32 mouse cellular contexts compared by ENCODE assay signal in genomic region chr14:51144451-51144850, GRCm38 (mm10). TPM values are rescaled to one million over a fixed set of nuclear protein-coding genes. Genes with fewer than 3 reads are reported as not detected.
DNase-seq lines count a peak whose midpoint lies in the region; ATAC-seq lines count a peak whose summit lies in the region.
"Had no signal": no experiment of that assay in that cellular context is flagged by ENCODE, and none has a peak within 500 bp of the region (broad histone marks: within the 10 kb centered on the region; RNA-seq: fewer than 3 reads in every experiment).

No protein-coding gene starts in this region.

- peak overlapping the region; percentile 52 for H3K27ac ChIP-seq in liver, embryonic 11.5 days (ENCODE audit: low read depth, low read length)
- H3K27ac ChIP-seq in liver, embryonic 16.5 days (ENCODE audit: low read length), result peak overlapping the region; percentile 93
- H3K27ac ChIP-seq in midbrain, embryonic 10.5 days (replicated peaks), result no peak overlapping the region
- H3K27ac ChIP-seq: forebrain, embryonic 13.5 days; heart, embryonic 10.5 days; heart, embryonic 13.5 days; hindbrain, embryonic 14.5 days; hindbrain, postnatal 0 days had no signal

- peaks cover 4% of the 10 kb centered on the region; the same call in 1 of the 2 replicates for H3K36me3 ChIP-seq in erythroblast, embryonic 14.5 days (ENCODE audit: control insufficient read depth)
- H3K36me3 ChIP-seq in liver, embryonic 11.5 days (ENCODE audit: control insufficient read depth, insufficient read depth, low read length), result no peaks in the 10 kb centered on the region
- H3K36me3 ChIP-seq in liver, embryonic 16.5 days (ENCODE audit: control insufficient read depth, insufficient read depth), result no peaks in the 10 kb centered on the region
- H3K36me3 ChIP-seq in midbrain, embryonic 10.5 days, result no peaks in the 10 kb centered on the region
- H3K36me3 ChIP-seq: G1E; heart, embryonic 10.5 days; heart, embryonic 13.5 days had no signal

- H3K4me2 ChIP-seq in liver, embryonic 11.5 days, result no peak overlapping the region
- no peak overlapping the region for H3K4me2 ChIP-seq in liver, embryonic 16.5 days (ENCODE audit: low read depth, low read length)
- H3K4me2 ChIP-seq: forebrain, embryonic 13.5 days; heart, embryonic 13.5 days; hindbrain, embryonic 14.5 days had no signal

- no peak for DNase-seq in liver, embryonic 11.5 days (ENCODE audit: low spot score)
- no peak for DNase-seq in liver
- no peak for DNase-seq in midbrain, embryonic 10.5 days (ENCODE audit: low spot score)
- DNase-seq in B cell, adult 2 months, result no peak
- DNase-seq: adrenal gland, postnatal 10 days; adrenal gland, postnatal 36 days; cerebellum, adult 18-20 months; cerebellum, adult 9-10 months; cerebellum, postnatal 14 days; gastrocnemius, postnatal 14 days; heart, adult 18-20 months; heart, postnatal 14 days; heart, postnatal 4 days had no signal

- peaks cover 97% of the 10 kb centered on the region for H3K4me1 ChIP-seq in erythroblast, embryonic 14.5 days (ENCODE audit: control insufficient read depth)
- H3K4me1 ChIP-seq in liver, embryonic 11.5 days (replicated peaks; ENCODE audit: control insufficient read depth, insufficient read depth, low read length), result peaks cover 32% of the 10 kb centered on the region
- H3K4me1 ChIP-seq in liver, embryonic 16.5 days (ENCODE audit: control insufficient read depth, low read depth, low read length), result peaks cover 76% of the 10 kb centered on the region
- peaks cover 9% of the 10 kb centered on the region for H3K4me1 ChIP-seq in midbrain, embryonic 10.5 days
- H3K4me1 ChIP-seq: forebrain, embryonic 13.5 days had no signal

- no peak for ATAC-seq in erythroblast, adult 5-6 weeks (replicated peaks; ENCODE audit: low FRiP score, poor library complexity, severe bottlenecking)
- ATAC-seq in liver, embryonic 11.5 days (replicated peaks; ENCODE audit: low FRiP score), result no peak
- ATAC-seq in liver, embryonic 16.5 days (ENCODE audit: low read depth), result no peak
- ATAC-seq: forebrain, embryonic 13.5 days; forebrain, embryonic 16.5 days; hindbrain, postnatal 0 days; Patski had no signal

- no peak overlapping the region for H3K9ac ChIP-seq in liver, embryonic 11.5 days (ENCODE audit: low read depth, low read length)
- H3K9ac ChIP-seq in liver, embryonic 16.5 days (ENCODE audit: low read depth, low read length), result no peak overlapping the region; the same call in 1 of the 2 replicates
- H3K9ac ChIP-seq: forebrain, embryonic 13.5 days; heart, embryonic 13.5 days; hindbrain, embryonic 14.5 days had no signal

- H3K9me3 ChIP-seq in erythroblast, embryonic 14.5 days (ENCODE audit: control insufficient read depth, low read length), result no peaks in the 10 kb centered on the region
- H3K9me3 ChIP-seq in liver, embryonic 11.5 days (ENCODE audit: control insufficient read depth, low read length), result no peaks in the 10 kb centered on the region
- H3K9me3 ChIP-seq in liver, embryonic 16.5 days (replicated peaks; ENCODE audit: control insufficient read depth, low read length), result no peaks in the 10 kb centered on the region
- H3K9me3 ChIP-seq in midbrain, embryonic 10.5 days (replicated peaks), result no peaks in the 10 kb centered on the region
- H3K9me3 ChIP-seq: forebrain, embryonic 13.5 days; G1E; heart, embryonic 10.5 days; heart, embryonic 13.5 days had no signal

- no peaks in the 10 kb centered on the region for H3K27me3 ChIP-seq in erythroblast, embryonic 14.5 days (ENCODE audit: control insufficient read depth)
- no peaks in the 10 kb centered on the region for H3K27me3 ChIP-seq in liver, embryonic 11.5 days (replicated peaks; ENCODE audit: control insufficient read depth, insufficient read depth, low read length)
- H3K27me3 ChIP-seq in liver, embryonic 16.5 days (ENCODE audit: control insufficient read depth, insufficient read depth, low read depth, low read length), result no peaks in the 10 kb centered on the region
- no peaks in the 10 kb centered on the region for H3K27me3 ChIP-seq in midbrain, embryonic 10.5 days (ENCODE audit: low read depth, poor library complexity, severe bottlenecking)
- H3K27me3 ChIP-seq: CH12.LX; forebrain, embryonic 13.5 days; heart, embryonic 13.5 days; Patski had no signal

- 91% methylated on average over 4 of the region's 4 CpGs for WGBS in liver, embryonic 11.5 days
- WGBS in liver, embryonic 16.5 days (ENCODE audit: insufficient replicate concordance), result 90% methylated on average over 4 of the region's 4 CpGs
- WGBS in midbrain, embryonic 10.5 days, result 96% methylated on average over 4 of the region's 4 CpGs

- peak overlapping the region; percentile 32 for H3K4me3 ChIP-seq in erythroblast, embryonic 14.5 days (replicated peaks)
- H3K4me3 ChIP-seq in liver, embryonic 11.5 days (ENCODE audit: low read depth, low read length), result no peak overlapping the region
- no peak overlapping the region for H3K4me3 ChIP-seq in liver, embryonic 16.5 days (ENCODE audit: low read depth, low read length)
- no peak overlapping the region for H3K4me3 ChIP-seq in midbrain, embryonic 10.5 days
- H3K4me3 ChIP-seq: forebrain, embryonic 13.5 days; heart, embryonic 10.5 days; heart, embryonic 13.5 days had no signal

RNA-seq across cellular contexts. Expression of gene Rnase1, which starts 2.1 kb away (rescaled TPM):
- not detected in 2 replicates for polyA plus RNA-seq in erythroblast, embryonic 14.5 days (2012)
- total RNA-seq in erythroblast, adult 5-6 weeks (2015; ENCODE audit: low replicate concordance), result 2.1 TPM in 1 of 2 replicates, not detected in the other
- not detected in 2 replicates for total RNA-seq in erythroblast, adult 5-6 weeks (2017; ENCODE audit: low replicate concordance)
- not detected in 2 replicates for polyA plus RNA-seq in liver, embryonic 11.5 days (2014; fragmentation: Nextera tagmentation; extraction: Ambion mirVana)
- 0.27 and 2.1 TPM in 2 replicates for polyA plus RNA-seq in liver, embryonic 16.5 days (2015; fragmentation: Nextera tagmentation; extraction: Ambion mirVana)
- polyA plus RNA-seq in midbrain, embryonic 10.5 days (2016; fragmentation: Nextera tagmentation; extraction: Ambion mirVana), result 0.22 TPM in 1 of 2 replicates, not detected in the other
- total RNA-seq: adrenal gland, adult 18-20 months; adrenal gland, postnatal 10 days; adrenal gland, postnatal 36 days; gastrocnemius, postnatal 14 days; gastrocnemius, postnatal 4 days; heart, postnatal 14 days had no signal
- polyA plus RNA-seq: embryonic facial prominence, embryonic 11.5 days; forebrain, embryonic 13.5 days; forebrain, embryonic 16.5 days; G1E; heart, embryonic 10.5 days; hindbrain, embryonic 11.5 days; Patski had no signal

RNA-seq across cellular contexts. Expression of gene Rnase2b, which starts 17.6 kb away (rescaled TPM):
- not detected in 2 replicates for polyA plus RNA-seq in erythroblast, embryonic 14.5 days (2012)
- not detected in 2 replicates for total RNA-seq in erythroblast, adult 5-6 weeks (2015; ENCODE audit: low replicate concordance)
- 1.3 TPM in 1 of 2 replicates, not detected in the other for total RNA-seq in erythroblast, adult 5-6 weeks (2017; ENCODE audit: low replicate concordance)
- not detected in 2 replicates for polyA plus RNA-seq in liver, embryonic 11.5 days (2014; fragmentation: Nextera tagmentation; extraction: Ambion mirVana)
- polyA plus RNA-seq in liver, embryonic 16.5 days (2015; fragmentation: Nextera tagmentation; extraction: Ambion mirVana), result not detected in 2 replicates
- polyA plus RNA-seq in midbrain, embryonic 10.5 days (2016; fragmentation: Nextera tagmentation; extraction: Ambion mirVana), result not detected in 2 replicates
- total RNA-seq: adrenal gland, adult 18-20 months; adrenal gland, postnatal 10 days; adrenal gland, postnatal 36 days; G1E; gastrocnemius, adult 18-20 months; gastrocnemius, postnatal 14 days; gastrocnemius, postnatal 4 days; heart, adult 18-20 months; heart, postnatal 14 days; heart, postnatal 4 days; hindbrain, postnatal 0 days had no signal
- polyA plus RNA-seq: embryonic facial prominence, embryonic 11.5 days; embryonic facial prominence, embryonic 14.5 days; forebrain, embryonic 13.5 days; forebrain, embryonic 16.5 days; G1E; heart, embryonic 10.5 days; heart, embryonic 13.5 days; heart, embryonic 16.5 days; hindbrain, embryonic 11.5 days; hindbrain, embryonic 14.5 days; hindbrain, postnatal 0 days; Patski had no signal

RNA-seq across cellular contexts. Expression of gene Rnase6, which starts 20.7 kb away (rescaled TPM):
- polyA plus RNA-seq in erythroblast, embryonic 14.5 days (2012), result 0.09 and 0.10 TPM in 2 replicates
- total RNA-seq in erythroblast, adult 5-6 weeks (2015; ENCODE audit: low replicate concordance), result 8.1 and 47.2 TPM in 2 replicates
- total RNA-seq in erythroblast, adult 5-6 weeks (2017; ENCODE audit: low replicate concordance), result 9.5 and 15.7 TPM in 2 replicates
- polyA plus RNA-seq in liver, embryonic 11.5 days (2014; fragmentation: Nextera tagmentation; extraction: Ambion mirVana), result 3.2 and 4.2 TPM in 2 replicates
- polyA plus RNA-seq in liver, embryonic 16.5 days (2015; fragmentation: Nextera tagmentation; extraction: Ambion mirVana), result 2.7 and 3.2 TPM in 2 replicates
- polyA plus RNA-seq in midbrain, embryonic 10.5 days (2016; fragmentation: Nextera tagmentation; extraction: Ambion mirVana), result 0.10 and 0.22 TPM in 2 replicates
- polyA plus RNA-seq: embryonic facial prominence, embryonic 11.5 days; forebrain, embryonic 13.5 days; hindbrain, embryonic 11.5 days; Patski had no signal

RNA-seq across cellular contexts. Expression of gene Eddm3b, which starts 30.2 kb away (rescaled TPM):
- not detected in 2 replicates for polyA plus RNA-seq in erythroblast, embryonic 14.5 days (2012)
- total RNA-seq in erythroblast, adult 5-6 weeks (2015; ENCODE audit: low replicate concordance), result not detected in 2 replicates
- not detected in 2 replicates for total RNA-seq in erythroblast, adult 5-6 weeks (2017; ENCODE audit: low replicate concordance)
- not detected in 2 replicates for polyA plus RNA-seq in liver, embryonic 11.5 days (2014; fragmentation: Nextera tagmentation; extraction: Ambion mirVana)
- not detected in 2 replicates for polyA plus RNA-seq in liver, embryonic 16.5 days (2015; fragmentation: Nextera tagmentation; extraction: Ambion mirVana)
- polyA plus RNA-seq in midbrain, embryonic 10.5 days (2016; fragmentation: Nextera tagmentation; extraction: Ambion mirVana), result 0.16 TPM in 1 of 2 replicates, not detected in the other
- total RNA-seq: adrenal gland, adult 18-20 months; adrenal gland, postnatal 10 days; adrenal gland, postnatal 36 days; CH12.LX; gastrocnemius, adult 18-20 months; gastrocnemius, postnatal 14 days; gastrocnemius, postnatal 4 days; heart, adult 18-20 months; heart, postnatal 14 days; heart, postnatal 4 days; hindbrain, postnatal 0 days had no signal
- polyA plus RNA-seq: embryonic facial prominence, embryonic 11.5 days; embryonic facial prominence, embryonic 14.5 days; forebrain, embryonic 13.5 days; forebrain, embryonic 16.5 days; G1E; heart, embryonic 13.5 days; heart, embryonic 16.5 days; hindbrain, embryonic 14.5 days; hindbrain, postnatal 0 days; Patski had no signal

RNA-seq across cellular contexts. Expression of gene Ang, which starts 53.5 kb away (rescaled TPM):
- polyA plus RNA-seq in erythroblast, embryonic 14.5 days (2012), result not detected in 2 replicates
- total RNA-seq in erythroblast, adult 5-6 weeks (2015; ENCODE audit: low replicate concordance), result 1.9 TPM in 1 of 2 replicates, not detected in the other
- total RNA-seq in erythroblast, adult 5-6 weeks (2017; ENCODE audit: low replicate concordance), result 1.3 TPM in 1 of 2 replicates, not detected in the other
- polyA plus RNA-seq in liver, embryonic 11.5 days (2014; fragmentation: Nextera tagmentation; extraction: Ambion mirVana), result 3.6 and 4.0 TPM in 2 replicates
- 6.7 and 8.4 TPM in 2 replicates for polyA plus RNA-seq in liver, embryonic 16.5 days (2015; fragmentation: Nextera tagmentation; extraction: Ambion mirVana)
- polyA plus RNA-seq in midbrain, embryonic 10.5 days (2016; fragmentation: Nextera tagmentation; extraction: Ambion mirVana), result 1.7 and 2.2 TPM in 2 replicates
- polyA plus RNA-seq: G1E had no signal
